Mouse (Mus musculus) gastrocnemius, postnatal 25 days (tissue): ENCODE results near the gene Srgap2. TPM values are rescaled to one million over a fixed set of nuclear protein-coding genes. Genes with fewer than 3 reads are reported as not detected.
"Not testable (repeated sequence)": the region's sequence is repeated elsewhere in the genome, so short reads cannot be mapped to it uniquely, and the experiment has no call there.

Experiments
- DNase-seq: peaks from one replicate; pipeline ENCODE4 v3.0.0; 2022
- long read RNA-seq, 2 experiments: library from polyadenylated mRNA; stranded (forward); transcript quantifications; one replicate each; pipeline ENCODE4 v2.0.0; 2021
- total RNA-seq, 2 experiments: library from RNA; stranded (reverse); gene quantifications; 1 replicate in 1 of 2; 2 replicates in 1 of 2; pipeline ENCODE4 v1.2.3; 2021

The Srgap2 gene
- total RNA-seq, result 10 to 100 TPM; 13.4 to 15.0 TPM
- long read RNA-seq, experiment 1, partial matches to known transcripts, result 1 of 5 reads
- long read RNA-seq, experiment 1, other reads (novel, unspliced or antisense), result 2 of 5 reads
- long read RNA-seq, experiment 2, partial matches to known transcripts, result 1 of 6 reads
- long read RNA-seq, experiment 2, other reads (novel, unspliced or antisense), result 4 of 6 reads

DNA sequence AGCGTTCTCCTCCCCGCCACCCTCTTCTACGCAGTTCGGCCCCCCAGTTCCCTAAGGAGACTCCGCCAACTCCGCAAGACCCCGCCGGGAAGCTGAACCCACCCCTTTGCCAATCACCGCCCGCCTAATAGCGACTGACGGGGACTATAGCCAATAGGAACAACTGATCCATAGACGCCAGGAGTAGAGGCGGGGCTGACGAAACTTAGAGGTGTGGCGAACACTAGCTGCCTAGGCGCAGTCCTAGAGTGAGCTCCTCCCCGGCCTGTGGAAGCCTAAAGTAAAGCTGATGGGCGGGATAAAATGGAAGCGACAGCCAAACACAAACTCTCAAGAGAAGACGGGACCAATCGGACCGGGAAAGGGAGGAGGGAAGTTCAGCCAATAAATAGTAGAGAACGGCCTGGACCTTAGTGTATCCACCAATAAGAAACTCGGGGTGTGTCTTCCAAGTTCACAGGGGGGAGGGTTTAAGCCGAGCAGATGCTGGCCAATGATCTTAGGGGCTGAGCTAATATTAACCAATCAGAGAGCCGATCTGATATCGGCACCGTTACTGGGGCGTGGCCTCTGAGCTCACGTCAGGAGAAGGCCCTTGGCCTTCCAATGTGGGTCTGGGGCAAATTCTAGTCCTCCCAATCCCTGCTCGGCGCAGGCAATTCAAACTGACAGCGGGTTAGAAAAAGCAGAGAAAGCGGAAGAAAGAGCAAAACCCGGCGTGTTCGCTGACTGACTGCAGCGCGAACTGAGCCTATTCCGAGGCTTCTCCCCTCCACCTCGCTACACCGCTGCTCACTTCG lies at the start of gene Srgap2, which contains the start of gene Fam72a:
Gene Srgap2, minus strand, starts transcription at position 72 of the 800 bp plus-strand sequence.
Gene Fam72a, plus strand, starts transcription at position 623 of the 800 bp plus-strand sequence.
- peak; percentile 99 for DNase-seq

- no peak for DNase-seq
Observed at GRCm38 (mm10) chr1:131573721-131574120, 46.6 kb upstream of the Srgap2 start.

DNA sequence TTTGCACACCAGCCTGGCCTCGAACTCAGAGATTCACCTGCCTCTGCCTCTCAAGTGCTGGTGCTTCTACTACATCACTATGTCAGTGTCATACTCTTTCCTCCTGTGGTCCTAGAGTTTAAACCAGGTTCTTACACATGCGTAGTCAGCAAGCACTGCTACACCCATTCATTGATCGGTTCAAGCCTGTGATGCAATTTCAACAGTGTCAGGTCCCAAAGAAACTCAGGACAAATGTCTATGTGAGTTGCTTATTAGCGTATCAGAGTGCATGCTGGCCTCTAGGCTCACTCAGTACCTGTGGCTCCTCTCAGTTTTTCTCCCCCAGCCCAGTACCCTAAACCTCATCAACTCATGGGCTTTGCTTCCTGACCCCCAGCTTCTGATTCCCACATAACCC lies 43.2 kb upstream of the Srgap2 start:
- no peak for DNase-seq

DNA sequence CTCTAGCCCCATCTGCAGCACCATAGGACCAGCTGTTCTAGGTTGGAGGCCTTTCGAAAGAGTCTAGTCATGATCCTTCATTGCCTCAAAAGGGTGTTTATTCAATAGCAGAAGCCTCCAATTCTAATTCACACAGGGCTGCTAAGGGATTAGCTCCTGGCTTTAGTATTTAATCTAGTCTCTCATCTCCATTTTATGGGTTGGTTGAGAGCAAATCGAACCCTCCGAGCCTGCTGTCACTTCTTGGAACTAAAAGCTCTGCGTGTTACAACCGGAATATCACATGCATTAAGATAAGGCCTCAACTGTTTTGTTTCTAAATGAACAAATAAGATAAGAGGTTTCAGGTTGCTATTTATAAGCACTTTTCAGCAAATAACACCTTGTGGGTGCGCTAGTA lies 42.6 kb upstream of the Srgap2 start:
- no peak for DNase-seq

DNA sequence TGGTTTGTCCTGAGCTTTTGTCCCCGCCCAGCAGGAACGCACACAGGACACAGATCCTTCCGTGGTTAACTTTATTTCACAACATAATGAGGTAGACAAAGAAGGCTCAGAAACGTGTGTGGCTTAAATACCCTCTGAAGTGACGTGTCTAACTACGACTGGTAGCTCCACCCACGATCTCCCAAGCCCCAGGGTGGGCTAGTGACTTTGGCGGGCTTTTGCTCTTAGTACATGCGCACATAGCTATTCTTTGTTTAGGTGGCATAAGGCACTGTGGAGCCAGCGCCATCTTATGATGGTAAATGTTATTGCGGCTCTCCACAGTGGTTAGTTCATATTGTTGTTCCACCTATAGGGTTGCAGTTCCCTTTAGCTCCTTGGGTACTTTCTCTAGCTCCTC lies 38.9 kb upstream of the Srgap2 start:
- not testable (repeated sequence) for DNase-seq

DNA sequence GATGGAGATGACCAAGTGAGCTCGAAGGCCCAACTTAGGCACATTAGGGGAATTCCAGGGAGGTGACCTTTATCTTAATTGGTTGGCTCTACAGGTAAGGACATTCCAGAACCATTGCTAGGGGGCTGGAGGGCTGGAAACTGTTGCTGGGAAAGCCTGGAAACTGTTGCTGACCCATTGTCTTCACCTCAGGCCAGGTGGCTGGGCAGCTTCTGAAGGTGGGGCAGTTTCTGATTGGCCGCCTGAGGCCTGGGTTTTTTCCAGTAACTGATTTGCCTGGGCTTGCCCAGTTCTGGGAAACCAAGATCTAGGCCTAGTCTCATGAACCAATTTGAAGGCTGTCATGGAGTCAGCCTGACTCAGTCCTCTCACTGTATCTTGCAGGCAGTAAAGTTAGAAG lies 34.9 kb upstream of the Srgap2 start:
- no peak for DNase-seq

GRCm38 (mm10) chr1:131560500-131560899 lies 33.3 kb upstream of the Srgap2 start:
- no peak for DNase-seq

DNA sequence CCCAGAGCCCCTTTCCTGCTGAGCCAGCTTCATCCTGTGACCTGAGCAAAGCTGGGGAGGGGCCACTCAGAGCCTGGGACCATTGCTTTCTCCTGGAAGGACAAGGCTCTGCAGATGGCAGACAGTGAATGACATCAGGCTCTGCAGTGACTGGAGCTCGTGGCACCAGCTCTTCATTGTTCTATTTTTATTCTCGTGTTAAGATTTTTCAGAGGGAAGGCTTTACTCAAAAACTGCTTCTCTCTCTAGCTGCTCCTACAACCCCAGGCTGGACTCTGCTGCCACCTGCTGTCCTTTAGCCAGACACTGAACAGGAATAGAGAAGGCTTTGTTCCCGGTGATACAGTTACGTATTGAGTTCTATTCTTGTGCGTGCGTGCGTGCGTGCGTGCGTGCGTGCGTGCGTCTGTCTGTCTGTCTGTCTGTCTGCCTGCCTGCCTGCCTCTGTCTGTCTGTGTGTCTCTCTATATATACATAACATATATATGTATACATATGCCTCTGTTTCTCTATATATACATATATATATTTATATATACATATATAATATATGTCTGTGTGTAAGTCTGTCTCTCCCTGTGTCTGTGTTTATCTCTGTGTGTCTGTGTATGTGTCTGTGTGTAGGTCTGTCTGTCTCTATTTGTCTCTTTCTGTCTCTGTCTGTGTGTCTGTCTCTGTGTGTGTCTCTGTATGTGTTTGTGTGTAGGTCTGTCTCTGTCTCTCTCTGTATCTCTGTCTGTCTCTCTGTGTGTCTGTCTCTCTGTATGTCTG lies 28.1 kb upstream of the Srgap2 start:
- peak; percentile 59 for DNase-seq

- no peak for DNase-seq
Observed at GRCm38 (mm10) chr1:131553428-131553827, 26.3 kb upstream of the Srgap2 start.

- DNase-seq, result no peak
Observed at GRCm38 (mm10) chr1:131551956-131552355, 24.8 kb upstream of the Srgap2 start.

DNA sequence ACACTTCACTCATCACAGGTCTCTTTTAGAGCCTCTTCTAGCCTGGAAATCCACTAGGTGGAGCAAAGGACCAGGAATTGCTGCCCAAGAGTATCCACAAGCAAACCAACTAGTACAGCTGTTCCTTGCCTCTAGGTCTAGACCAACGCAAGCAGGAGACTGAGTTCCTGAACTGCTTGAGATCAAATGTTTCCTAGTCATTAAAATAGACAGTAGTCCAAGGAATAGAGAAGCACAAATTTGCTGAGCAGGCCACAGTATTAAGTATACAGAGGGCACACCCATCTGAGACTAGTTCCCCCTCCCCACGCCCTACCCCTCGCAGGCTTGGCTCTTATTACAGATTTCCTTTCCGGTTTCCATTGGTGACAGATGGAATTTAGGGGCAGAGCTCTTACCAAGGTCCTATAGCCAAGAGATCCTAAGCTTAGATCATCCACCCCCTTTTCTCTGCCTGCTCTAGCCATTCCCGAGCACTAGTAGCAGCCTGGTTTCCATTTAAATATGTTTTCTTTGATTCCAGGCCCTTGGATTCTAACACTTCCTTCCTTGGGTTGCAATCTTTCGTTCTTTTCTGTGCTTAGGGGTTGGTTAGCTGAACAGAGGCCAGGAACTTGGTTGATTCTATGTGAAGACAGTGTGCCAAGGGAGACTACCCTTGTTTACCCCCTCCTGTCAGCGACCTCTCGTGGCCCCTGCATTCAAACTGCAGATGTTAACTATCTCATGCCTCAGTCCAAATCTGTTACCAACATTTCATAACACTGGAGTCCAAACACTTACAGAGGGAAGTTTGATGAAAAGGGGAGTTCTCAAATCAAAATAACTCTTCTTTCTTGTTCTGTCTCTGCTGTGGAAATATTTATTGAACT lies 21.6 kb upstream of the Srgap2 start:
- DNase-seq, result peak; percentile 49

DNA sequence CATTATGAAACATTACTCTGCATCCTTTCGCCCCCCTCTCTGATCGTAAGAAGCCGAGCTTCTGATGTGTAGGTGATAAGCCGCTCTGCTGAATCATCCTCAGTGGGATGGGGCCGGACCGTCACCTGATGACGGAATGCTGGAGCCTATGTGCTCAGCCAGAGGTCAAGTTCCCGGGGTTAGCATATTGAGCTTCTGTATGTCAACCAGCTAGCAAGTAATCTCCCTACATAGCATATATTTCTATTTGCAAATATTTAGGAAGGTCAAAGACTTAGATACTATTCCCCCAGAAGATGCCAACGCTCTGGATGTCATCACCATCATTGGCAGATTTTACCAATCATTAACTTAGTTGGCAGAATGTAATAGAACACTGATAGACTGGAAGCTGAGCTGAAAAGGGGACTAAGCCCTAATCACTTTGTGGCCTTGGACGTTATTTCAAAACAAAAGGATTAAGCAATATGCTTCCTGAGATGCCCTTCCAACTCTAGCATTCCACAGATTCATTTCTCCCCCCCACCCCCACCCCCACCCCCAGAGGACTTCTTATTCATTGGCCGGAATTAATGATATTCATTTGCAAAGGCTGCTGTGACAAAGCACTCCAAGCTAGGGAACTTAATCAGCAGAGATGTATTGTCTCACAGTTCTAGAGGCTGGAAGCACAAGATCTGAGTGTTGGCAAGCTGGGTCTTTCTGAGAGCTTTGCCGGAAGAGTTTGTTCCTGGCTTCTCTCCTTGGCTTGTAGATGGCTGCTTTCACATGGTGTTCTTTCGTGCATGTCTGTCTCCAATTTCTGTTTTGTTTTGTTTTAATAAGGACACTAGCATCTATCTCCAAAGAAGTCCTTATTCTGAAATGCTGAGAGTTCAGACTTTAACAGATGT lies 19.9 kb upstream of the Srgap2 start:
- DNase-seq, result no peak

DNA sequence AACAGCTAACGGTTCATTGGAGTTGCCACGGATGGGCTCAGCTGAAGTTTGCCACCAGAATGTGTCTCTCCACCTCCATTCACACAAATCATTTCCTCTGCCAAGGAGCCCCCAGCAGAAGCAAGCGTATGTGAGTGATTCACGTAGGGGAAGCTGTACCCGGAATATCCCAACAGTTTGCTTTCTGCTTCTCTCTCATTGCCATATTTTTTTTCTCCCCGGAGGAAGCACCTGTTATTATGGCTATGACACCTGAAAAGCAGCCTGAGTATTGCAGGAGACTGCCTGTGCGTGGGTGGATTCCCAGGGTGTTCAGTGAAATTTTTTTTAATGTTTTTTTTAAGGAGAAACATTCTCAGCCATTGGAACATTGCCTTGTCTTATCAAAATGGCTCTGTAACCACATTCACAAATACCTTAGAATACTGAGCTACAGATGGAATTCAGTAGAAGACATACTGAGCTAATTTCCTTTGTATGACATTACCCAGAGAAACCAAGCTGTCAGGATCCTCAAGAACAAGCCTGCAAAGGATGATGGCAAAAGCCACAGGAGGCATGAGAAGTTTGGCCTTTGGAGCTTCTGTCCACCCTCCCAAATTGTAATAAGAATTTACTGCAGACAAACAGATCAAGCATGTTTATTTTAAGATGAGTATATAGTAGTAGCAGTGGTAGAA lies 16.9 kb upstream of the Srgap2 start:
- no peak for DNase-seq

- DNase-seq, result no peak
Observed at GRCm38 (mm10) chr1:131541903-131542302, 14.8 kb upstream of the Srgap2 start.

- no peak for DNase-seq
Observed at GRCm38 (mm10) chr1:131541431-131541830, 14.3 kb upstream of the Srgap2 start.

- DNase-seq, result no peak
Observed at GRCm38 (mm10) chr1:131540795-131541194, 13.6 kb upstream of the Srgap2 start.

DNA sequence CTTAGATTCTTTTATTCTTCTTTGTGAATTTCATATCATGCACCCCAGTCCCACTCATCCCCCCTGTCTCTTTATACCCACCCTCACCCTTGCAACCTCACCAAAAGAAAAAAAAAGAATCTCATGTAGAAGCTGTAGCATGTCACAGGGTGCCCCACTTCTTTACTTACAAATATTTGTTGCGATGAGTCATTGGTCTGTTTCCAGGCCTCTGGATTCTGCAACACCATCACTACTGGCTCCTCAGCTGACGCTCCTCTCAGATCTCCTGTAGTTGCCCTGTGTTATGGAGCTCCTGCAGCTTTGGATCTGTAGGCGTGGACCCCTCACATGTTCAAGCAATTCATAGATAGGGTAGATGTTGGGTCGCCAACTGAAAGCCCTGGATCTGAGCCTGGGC lies 12.6 kb upstream of the Srgap2 start:
- no peak for DNase-seq

DNA sequence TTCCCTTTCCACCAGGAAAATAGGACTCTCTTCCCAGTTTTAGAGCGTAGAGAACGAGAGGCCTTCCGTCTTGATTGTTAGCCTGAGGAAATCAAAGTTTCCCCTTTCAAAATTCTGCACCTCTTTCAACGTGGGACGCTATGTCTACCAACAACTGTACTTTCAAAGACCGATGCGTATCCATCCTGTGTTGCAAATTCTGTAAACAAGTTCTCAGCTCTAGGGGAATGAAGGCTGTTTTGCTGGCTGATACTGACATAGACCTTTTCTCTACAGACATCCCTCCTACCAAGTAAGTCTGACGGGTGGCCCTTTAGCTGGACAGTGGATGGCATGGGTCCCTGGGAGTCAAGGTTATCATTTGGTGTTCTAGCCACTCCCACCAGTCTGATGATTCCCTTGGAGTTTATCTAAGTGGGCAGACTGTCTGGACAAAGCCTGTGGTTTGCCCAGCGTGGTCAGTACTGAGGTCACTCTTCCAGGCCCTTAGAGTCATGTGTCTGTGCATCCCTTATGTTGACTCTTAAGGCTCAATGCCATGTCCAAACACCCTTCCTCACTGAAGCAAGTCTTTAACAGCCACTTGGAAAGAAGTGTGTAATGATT lies 1.5 kb upstream of the Srgap2 start:
- no peak for DNase-seq

DNA sequence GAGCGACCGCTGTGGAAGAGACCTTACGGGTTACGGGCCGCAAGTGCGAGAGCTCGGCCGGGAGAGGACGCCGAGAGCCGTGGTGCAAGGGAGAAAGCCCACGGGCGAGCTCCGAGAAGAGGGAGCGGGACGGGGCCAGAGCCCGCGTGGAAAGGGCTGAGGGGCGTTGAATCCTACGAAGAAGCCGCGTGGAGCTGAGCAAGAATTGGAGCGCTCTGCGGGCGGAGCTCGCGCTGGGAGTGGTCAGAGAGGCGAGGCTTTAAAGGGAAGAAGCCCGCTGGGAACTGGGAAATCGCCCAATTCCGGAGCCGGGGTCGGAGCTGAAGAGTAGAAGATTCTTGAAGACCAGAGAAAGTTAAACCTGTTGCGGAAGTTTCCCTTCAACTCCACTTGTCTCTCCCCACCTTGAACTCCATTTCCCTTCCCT lies 942 bp upstream of the Srgap2 start:
- DNase-seq, result peak; percentile 60
